Mouse (Mus musculus) c-Kit-negative CD71-positive TER-119-positive erythroid progenitor cells, embryonic 14.5 days (primary cell): Measurements from ENCODE around the gene Apoo.
A peak's percentile ranks its signal among the peaks of the same experiment; 100 is the strongest.
"Not testable (repeated sequence)": the region's sequence is repeated elsewhere in the genome, so short reads cannot be mapped to it uniquely, and the experiment has no call there.

Experiments
- DNase-seq: peaks from one replicate; pipeline ENCODE4 v3.0.0-alpha.2; 2013; ENCODE audit warnings: low read depth, low spot score

Apoo gene

DNA sequence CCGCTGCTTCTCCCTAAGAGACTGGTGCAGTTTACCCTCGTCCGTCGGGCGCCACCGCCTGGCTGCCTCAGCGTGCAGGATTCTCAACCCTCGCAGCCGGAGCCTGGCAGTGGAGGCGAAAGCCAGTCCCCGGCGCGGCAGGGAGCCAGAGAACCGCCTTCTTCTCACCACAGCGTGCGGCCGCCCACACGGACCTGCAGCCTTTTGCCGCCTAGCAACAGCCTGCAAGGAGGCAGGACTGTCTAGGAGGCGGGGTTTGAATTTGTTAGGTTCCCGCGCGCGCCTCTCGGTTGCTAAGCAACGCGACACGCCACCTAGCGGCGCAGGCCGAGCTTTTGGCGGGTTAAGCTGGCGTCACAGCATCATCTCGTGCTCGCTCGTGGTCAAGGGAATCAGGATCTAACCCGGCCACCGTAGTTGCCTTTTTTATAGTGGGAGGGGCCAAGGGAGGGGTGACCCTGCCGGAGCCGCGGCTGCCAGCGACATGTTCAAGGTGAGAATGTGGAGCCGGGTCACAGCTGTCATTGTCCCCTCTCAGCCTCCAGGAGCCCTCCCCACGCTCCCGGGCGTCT, at the start of gene Apoo, which contains the start of gene Fam90a1b:
Gene Apoo (plus strand): TSS at position 448 of the 572 bp plus-strand sequence.
Gene Fam90a1b (minus strand): TSS at position 108 of the 572 bp plus-strand sequence.
- peak; percentile 91 for DNase-seq

GRCm38 (mm10) chrX:94321036-94321902, 45.6 kb upstream of the Apoo start:
- DNase-seq, result no peak

DNA sequence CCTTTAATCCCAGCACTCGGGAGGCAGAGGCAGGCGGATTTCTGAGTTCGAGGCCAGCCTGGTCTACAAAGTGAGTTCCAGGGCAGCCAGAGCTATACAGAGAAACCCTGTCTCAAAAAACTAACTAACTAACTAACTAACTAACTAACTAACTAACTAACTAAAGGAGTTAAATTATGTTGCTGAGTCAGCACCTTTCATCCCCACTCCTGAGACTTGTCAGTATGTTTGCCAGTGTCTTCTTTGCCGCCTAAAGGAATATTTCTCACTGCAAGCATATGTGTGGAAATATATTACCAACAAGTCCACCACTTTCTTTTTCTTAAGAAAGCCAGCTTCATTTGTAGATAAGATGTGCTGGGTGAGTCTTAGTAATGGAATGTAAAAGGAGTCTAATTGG, 23.3 kb upstream of the Apoo start:
- not testable (repeated sequence) for DNase-seq

GRCm38 (mm10) chrX:94365381-94365925, 1.5 kb upstream of the Apoo start:
- DNase-seq, result no peak

GRCm38 (mm10) chrX:94366029-94366428, 888 bp upstream of the Apoo start:
- no peak for DNase-seq

DNA sequence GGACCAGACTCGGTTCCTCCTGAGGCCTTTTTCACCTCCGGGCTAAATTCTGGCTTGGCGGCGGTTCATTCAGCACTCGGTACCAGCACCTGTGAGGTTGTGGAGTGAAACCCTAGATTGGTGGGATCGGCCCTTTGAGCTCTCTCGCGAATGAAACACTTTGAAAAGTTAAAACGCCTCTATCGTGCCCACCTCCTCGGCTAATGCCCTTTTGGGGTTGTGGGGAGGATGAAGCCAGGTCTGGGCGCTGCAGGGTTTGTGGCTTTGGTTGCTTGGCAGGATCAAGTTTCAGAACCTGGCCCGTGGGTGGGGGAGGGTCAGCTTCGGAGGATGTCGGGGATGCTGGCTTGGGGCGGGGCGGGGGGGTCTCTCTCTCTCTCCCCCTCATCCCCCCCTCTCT, 331 bp downstream of the Apoo start:
- no peak for DNase-seq

- no peak for DNase-seq
These were observed 11.8 kb downstream of the Apoo start for GRCm38 (mm10) chrX:94378734-94379133.

- DNase-seq, result no peak
These were observed 42.1 kb downstream of the Apoo start for GRCm38 (mm10) chrX:94408975-94409374.

DNA sequence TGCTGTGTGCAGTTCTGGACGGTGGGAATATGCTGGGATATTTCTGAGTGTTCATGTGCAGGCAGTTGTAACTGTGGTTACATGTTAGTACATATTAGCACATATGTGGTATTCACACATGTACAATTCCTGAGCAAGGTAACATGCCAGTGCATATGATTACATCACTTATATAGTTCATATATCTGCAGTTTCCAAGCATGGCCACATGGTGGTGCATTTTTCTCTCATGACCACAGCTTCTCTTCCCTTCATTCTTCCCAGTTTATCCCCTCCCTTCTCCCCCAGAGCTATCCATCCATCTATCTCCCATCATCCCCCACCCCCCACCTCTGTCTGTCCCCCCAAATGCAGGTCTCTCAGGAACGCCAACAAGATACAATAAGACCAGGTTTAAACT, 53.3 kb downstream of the Apoo start:
- DNase-seq, result no peak

DNA sequence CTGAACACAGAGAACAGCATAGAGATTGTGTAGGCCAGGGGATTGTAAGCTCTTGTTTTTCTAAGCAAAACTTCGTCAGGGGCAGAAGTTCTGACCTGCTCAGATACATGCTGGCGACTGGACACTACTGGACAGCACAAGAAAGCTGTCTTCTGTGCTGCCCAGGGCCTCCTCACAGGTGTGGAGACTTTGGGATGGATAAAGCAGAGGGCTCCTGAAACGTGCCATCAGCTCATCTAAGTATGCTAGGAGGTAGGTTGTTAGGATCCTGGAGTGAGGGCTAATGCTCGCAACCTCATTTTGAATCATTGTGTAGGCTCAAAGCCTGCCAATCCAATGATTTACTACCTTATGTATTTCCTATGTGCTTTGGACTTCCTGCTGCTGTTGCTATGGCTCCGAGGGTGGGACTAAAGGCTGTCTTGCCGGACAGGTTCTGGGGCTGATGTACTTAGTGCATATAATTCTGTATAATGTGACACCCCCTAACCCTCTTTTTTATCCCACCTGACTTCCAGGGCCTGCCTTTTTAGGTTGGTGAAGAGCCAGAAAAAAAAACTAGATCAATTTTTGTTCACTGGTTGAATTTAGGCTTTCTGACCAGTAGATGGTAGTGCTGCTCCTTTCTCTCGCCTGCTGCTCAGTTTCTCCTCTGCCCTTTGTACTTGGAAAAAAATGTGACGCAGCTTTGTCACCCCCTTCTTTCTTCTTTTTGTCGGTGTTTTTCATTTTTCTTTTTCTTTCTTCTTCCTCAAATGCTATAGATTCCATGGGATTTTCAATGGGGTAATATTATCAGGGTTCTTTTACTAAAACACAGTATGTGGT, 64.8 kb downstream of the Apoo start:
- DNase-seq, result peak; percentile 16

DNA sequence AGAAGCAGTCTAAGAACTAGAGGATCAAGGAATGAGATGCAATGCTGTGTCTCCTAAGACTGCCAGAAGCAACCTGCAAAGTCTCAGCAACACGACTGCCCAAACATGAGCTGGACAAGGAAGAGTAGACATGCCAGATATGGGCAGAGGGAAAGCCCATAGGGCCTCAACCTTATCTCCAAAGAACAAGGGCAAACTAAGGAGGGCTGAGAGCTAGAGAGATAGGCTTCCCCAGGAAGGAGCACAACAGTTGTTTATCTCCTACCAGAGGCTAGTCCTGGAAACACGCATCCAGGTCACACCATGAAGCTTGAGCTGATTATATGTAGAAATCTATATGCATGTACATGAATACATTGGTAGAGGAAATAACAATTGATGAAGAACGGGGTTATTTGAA, 78.5 kb downstream of the Apoo start:
- not testable (repeated sequence) for DNase-seq

- DNase-seq, result not testable (repeated sequence)
These were observed 79.1 kb downstream of the Apoo start for GRCm38 (mm10) chrX:94446021-94446420.

GRCm38 (mm10) chrX:94450047-94450881, 83.3 kb downstream of the Apoo start:
- DNase-seq, result not testable (repeated sequence)

- DNase-seq, result no peak
These were observed 92.4 kb downstream of the Apoo start for GRCm38 (mm10) chrX:94459346-94459745.

GRCm38 (mm10) chrX:94461513-94461912, 94.6 kb downstream of the Apoo start:
- not testable (repeated sequence) for DNase-seq

GRCm38 (mm10) chrX:94462604-94463429, 95.9 kb downstream of the Apoo start:
- DNase-seq, result not testable (repeated sequence)
